Mouse (Mus musculus): ENCODE data around the gene Lrrc19. TPM values are rescaled to one million over a fixed set of nuclear protein-coding genes. Genes with fewer than 3 reads are reported as not detected.

Lrrc19 gene
- total and polyA plus RNA-seq, 2 experiments from 2014 or later = 0.19 TPM; not detected in 1

DNA sequence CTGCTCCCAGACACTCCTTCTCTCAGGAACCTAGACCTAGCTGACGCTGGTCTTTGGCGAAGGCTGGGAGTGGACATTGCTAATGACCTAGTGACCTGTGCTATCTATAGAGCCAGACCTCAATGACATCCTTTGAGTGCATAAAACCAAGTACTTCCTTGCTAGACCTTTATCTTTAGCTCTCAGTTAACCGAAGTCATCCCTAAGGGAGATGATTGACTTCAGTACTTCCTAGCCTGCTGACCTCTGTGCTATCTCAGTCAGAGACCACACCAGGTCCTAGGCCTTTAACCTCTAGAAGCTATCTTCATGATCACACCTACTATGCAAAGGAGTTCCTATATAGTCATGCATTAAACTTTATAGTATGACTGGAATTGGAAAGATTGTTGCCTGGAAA is 39.6 kb downstream of the Lrrc19 start:
- 91% methylated on average over 3 of the region's 3 CpGs for WGBS
- TF ChIP-seq CTCF (IDR thresholded peaks at IDR 0.05; ENCODE audit: low read depth) = no peak

DNA sequence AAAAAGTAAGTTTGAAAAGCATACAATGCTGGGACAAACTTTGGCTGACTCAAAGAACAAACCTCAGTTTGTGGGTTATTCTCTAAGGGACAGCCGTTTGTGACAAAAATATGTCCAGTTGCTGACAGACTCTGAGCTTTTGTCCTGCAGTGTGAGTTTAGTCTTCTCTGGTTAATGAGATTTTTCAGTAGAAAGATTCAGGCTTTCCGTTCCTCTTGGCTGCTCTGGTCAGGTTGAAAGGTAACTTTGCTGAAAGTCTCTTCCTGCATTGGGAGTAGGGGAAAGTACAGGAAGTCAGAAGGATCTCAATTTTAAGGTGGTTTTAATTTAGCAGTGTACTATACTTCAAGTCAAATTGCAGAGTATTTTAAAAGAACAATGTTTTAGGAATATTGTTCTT is 44.4 kb downstream of the Lrrc19 start:
- no peak overlapping the region for H3K27ac ChIP-seq (ENCODE audit: low read depth, low read length)
- peaks cover 8% of the 10 kb centered on the region for H3K4me1 ChIP-seq (ENCODE audit: insufficient read depth)
- ATAC-seq (no peak), DNase-seq (no peak)
- TF ChIP-seq CTCF (IDR thresholded peaks at IDR 0.05; ENCODE audit: low read depth) = no peak
- no peak overlapping the region for H3K4me3 ChIP-seq (ENCODE audit: low read depth, low read length)
- no peaks in the 10 kb centered on the region for H3K36me3 ChIP-seq (ENCODE audit: insufficient read depth)
- H3K9ac ChIP-seq = no peak overlapping the region
- no peaks in the 10 kb centered on the region for H3K27me3 ChIP-seq (ENCODE audit: insufficient read depth, low read length)
- no peak overlapping the region for H3K4me2 ChIP-seq (ENCODE audit: low read depth)
- 89% methylated on average over 2 of the region's 2 CpGs for WGBS
- H3K9me3 ChIP-seq (ENCODE audit: low read length) = no peaks in the 10 kb centered on the region

More for the DNA sequence above, 39.6 kb downstream of the Lrrc19 start:
- no peaks in the 10 kb centered on the region for H3K9me3 ChIP-seq (ENCODE audit: low read length)
- no peak overlapping the region for H3K27ac ChIP-seq (ENCODE audit: low read depth, low read length)
- no peaks in the 10 kb centered on the region for H3K27me3 ChIP-seq (ENCODE audit: insufficient read depth, low read length)
- DNase-seq = no peak
- H3K4me3 ChIP-seq (ENCODE audit: low read depth, low read length) = no peak overlapping the region
- no peaks in the 10 kb centered on the region for H3K36me3 ChIP-seq (ENCODE audit: insufficient read depth)
- no peak overlapping the region for H3K4me2 ChIP-seq (ENCODE audit: low read depth)
- no peak overlapping the region for H3K9ac ChIP-seq
- no peak for ATAC-seq
- H3K4me1 ChIP-seq (ENCODE audit: insufficient read depth) = no peaks in the 10 kb centered on the region

DNA sequence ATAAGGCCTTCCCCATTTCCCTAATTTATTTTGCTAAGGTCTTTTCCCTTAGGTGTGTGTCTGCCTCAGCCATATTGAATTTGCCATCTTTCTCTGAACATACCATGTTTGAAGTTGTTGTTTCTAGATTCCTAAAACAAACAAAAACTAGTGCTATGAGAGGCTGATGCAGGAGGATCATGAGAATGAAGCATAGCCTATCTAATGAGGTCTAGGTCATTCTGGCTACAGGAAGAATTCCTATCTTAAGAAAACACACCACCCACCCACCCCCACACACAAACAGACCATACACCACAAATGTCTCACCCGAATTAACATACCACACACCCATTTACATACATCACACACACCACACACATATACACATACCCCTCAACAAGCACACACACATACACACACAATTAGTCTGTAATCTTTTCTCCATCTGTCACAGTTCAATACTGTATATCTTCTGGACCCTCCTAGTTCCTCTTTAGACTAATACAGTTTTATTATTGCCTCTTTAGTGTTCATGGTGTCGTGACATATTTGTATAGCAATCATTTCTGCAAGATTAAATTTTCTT is 45.4 kb downstream of the Lrrc19 start:
- H3K9me3 ChIP-seq (ENCODE audit: low read length) = no peaks in the 10 kb centered on the region
- DNase-seq = no peak
- WGBS = 89% methylated on average over 2 of the region's 2 CpGs
- H3K27me3 ChIP-seq (ENCODE audit: insufficient read depth, low read length) = no peaks in the 10 kb centered on the region
- no peak overlapping the region for H3K27ac ChIP-seq (ENCODE audit: low read depth, low read length)
- H3K4me2 ChIP-seq (ENCODE audit: low read depth) = no peak overlapping the region
- no peak overlapping the region for H3K9ac ChIP-seq
- TF ChIP-seq CTCF (IDR thresholded peaks at IDR 0.05; ENCODE audit: low read depth) = no peak
- H3K4me1 ChIP-seq (ENCODE audit: insufficient read depth) = peaks cover 8% of the 10 kb centered on the region
- ATAC-seq = no peak
- no peak overlapping the region for H3K4me3 ChIP-seq (ENCODE audit: low read depth, low read length)
- no peaks in the 10 kb centered on the region for H3K36me3 ChIP-seq (ENCODE audit: insufficient read depth)

DNA sequence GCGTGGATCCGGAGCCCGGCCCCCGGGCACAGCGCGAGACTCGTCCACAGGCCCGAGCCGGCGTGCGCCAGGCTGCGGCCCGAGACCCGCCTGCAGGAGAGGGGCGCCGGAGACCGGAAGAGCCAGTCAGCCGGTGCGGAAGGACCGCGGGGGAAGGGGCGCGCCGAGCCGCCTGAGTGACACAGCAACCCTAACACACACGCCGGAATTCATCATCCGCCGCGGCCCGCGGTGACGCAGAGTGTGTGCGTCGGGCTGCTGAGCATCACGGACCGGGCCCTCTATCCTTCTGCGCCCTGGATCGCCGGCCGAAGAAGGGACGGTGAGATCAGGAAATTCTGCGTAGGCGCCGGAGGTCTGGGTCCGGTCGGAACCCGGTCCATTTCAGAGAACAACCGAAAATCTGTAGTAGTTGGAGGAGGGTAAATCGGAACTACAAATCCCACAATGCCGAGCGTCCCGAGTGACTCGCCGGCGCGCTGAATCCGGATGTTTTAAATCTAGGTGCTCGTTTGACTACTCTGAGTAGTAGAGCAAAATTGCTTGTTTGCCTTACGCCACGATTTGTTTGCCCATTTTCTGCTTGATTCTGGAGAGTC is 46.8 kb downstream of the Lrrc19 start, which contains the start of gene Plaa:
Gene Plaa (minus strand): TSS at position 214 of the 599 bp plus-strand sequence.
- TF ChIP-seq CTCF (IDR thresholded peaks at IDR 0.05; ENCODE audit: low read depth) = 0 out of 2 replicates have a peak, but pooled peaks have one; percentile 22
- peak; percentile 100 for ATAC-seq
- 2% methylated on average over 61 of the region's 61 CpGs for WGBS

DNA sequence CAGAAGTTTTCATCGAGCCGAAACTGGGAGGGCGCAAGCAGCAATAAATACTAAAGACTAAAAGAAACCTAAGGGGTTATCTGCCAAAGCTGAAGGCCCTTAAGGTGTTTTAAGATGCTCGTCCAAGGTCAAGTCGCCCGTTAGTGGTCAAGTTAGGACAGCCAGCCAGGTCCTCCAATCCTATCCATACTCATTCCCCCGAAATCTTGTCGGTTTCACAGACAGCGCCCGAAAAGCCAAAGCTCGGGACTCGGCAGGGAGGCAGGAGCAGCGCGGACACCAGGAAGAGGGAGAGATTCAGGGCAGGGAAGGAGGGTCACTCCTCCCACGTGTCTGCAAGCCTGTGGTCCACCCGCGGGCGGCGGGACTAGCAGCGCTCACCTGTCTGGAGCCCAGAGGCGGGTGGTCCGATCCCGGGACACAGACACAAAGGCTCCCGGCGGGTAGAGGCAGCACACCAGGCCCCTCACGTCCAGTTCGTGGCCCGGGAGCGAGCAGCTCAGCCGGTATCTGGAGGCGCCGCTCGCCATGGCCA is 47.4 kb downstream of the Lrrc19 start:
- H3K27me3 ChIP-seq (ENCODE audit: insufficient read depth, low read length) = no peaks in the 10 kb centered on the region
- H3K4me3 ChIP-seq (ENCODE audit: low read depth, low read length) = peak overlapping the region; percentile 94
- H3K36me3 ChIP-seq (ENCODE audit: insufficient read depth) = no peaks in the 10 kb centered on the region
- H3K9me3 ChIP-seq (ENCODE audit: low read length) = no peaks in the 10 kb centered on the region
- H3K27ac ChIP-seq (ENCODE audit: low read depth, low read length) = peak overlapping the region; percentile 95
- H3K9ac ChIP-seq = peak overlapping the region; percentile 90
- TF ChIP-seq CTCF (IDR thresholded peaks at IDR 0.05; ENCODE audit: low read depth) = no peak
- peaks cover 8% of the 10 kb centered on the region for H3K4me1 ChIP-seq (ENCODE audit: insufficient read depth)
- DNase-seq (no peak), ATAC-seq (no peak)
- peak overlapping the region; percentile 81 for H3K4me2 ChIP-seq (ENCODE audit: low read depth)
- WGBS = under 1% methylated on average over 32 of the region's 33 CpGs

More for the DNA sequence above, 46.8 kb downstream of the Lrrc19 start, which contains the start of gene Plaa:
- Histone ChIP-seq H3K9ac (peak within 1 kb of the TSS; percentile 90), H3K27ac (ENCODE audit: low read depth, low read length) (peak within 1 kb of the TSS; percentile 95), H3K4me1 (ENCODE audit: insufficient read depth) (peaks cover 8% of the 10 kb centered on the region), H3K4me2 (ENCODE audit: low read depth) (peak within 1 kb of the TSS; percentile 81), H3K4me3 (ENCODE audit: low read depth, low read length) (peak within 1 kb of the TSS; percentile 94), H3K27me3 (ENCODE audit: insufficient read depth, low read length) (no peaks in the 10 kb centered on the region), H3K36me3 (ENCODE audit: insufficient read depth) (no peaks in the 10 kb centered on the region), H3K9me3 (ENCODE audit: low read length) (no peaks in the 10 kb centered on the region)
- DNase-seq = peak; percentile 96

DNA sequence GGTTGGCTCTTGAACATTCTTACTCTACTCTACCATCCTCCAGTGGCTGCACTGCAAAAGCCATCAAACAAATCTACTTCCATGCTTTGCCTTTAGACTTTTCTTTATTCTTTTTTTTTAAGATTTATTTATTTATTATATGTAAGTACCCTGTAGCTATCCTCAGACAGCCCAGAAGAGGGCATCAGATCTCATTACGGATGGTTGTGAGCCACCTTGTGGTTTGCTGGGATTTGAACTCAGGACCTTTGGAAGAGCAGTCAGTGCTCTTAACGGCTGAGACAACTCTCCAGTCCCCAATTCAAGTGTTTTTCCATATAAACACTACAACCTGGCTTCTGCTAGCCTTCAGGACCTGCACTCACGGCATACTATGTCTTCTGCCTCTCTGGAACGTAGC is 48.5 kb downstream of the Lrrc19 start:
- TF ChIP-seq CTCF (IDR thresholded peaks at IDR 0.05; ENCODE audit: low read depth) = peak; percentile 36
- no peaks in the 10 kb centered on the region for H3K9me3 ChIP-seq (ENCODE audit: low read length)
- no peak overlapping the region for H3K4me3 ChIP-seq (ENCODE audit: low read depth, low read length)
- ATAC-seq (no peak), DNase-seq (no peak)
- no peaks in the 10 kb centered on the region for H3K27me3 ChIP-seq (ENCODE audit: insufficient read depth, low read length)
- no peaks in the 10 kb centered on the region for H3K36me3 ChIP-seq (ENCODE audit: insufficient read depth)
- H3K9ac ChIP-seq = no peak overlapping the region
- no peak overlapping the region for H3K27ac ChIP-seq (ENCODE audit: low read depth, low read length)
- peak overlapping the region; percentile 81; the same call in 1 of the 2 replicates for H3K4me2 ChIP-seq (ENCODE audit: low read depth)
- WGBS = 87% methylated on average over 4 of the region's 4 CpGs
- H3K4me1 ChIP-seq (ENCODE audit: insufficient read depth) = peaks cover 8% of the 10 kb centered on the region

DNA sequence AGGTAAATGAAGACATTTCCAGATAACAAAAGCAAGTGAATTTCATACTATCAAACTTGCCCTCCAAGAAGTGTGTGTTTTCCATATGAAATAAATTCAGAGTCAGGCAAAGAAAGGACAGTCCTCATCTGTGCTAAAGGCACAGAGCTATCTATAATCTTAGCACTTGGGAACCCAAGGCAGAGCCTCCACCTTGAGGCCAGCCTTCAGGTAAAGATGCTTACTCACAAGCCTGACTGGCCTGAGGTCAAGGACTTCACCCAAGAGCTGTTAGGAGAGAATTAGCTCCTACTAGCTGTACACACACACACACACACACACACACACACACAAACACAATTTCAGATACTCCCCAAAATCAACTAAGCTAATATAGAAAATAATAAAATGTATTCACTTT is 57.2 kb downstream of the Lrrc19 start:
- no peak for ATAC-seq
- Histone ChIP-seq H3K9ac (no peak overlapping the region), H3K9me3 (ENCODE audit: low read length) (no peaks in the 10 kb centered on the region)

More for the DNA sequence above, 57.2 kb downstream of the Lrrc19 start:
- TF ChIP-seq CTCF (IDR thresholded peaks at IDR 0.05; ENCODE audit: low read depth) = no peak
- H3K4me2 ChIP-seq (ENCODE audit: low read depth) = no peak overlapping the region
- DNase-seq = no peak
- no peaks in the 10 kb centered on the region for H3K36me3 ChIP-seq (ENCODE audit: insufficient read depth)
- no peaks in the 10 kb centered on the region for H3K4me1 ChIP-seq (ENCODE audit: insufficient read depth)
- H3K27ac ChIP-seq (ENCODE audit: low read depth, low read length) = no peak overlapping the region
- H3K4me3 ChIP-seq (ENCODE audit: low read depth, low read length) = no peak overlapping the region
- no peaks in the 10 kb centered on the region for H3K27me3 ChIP-seq (ENCODE audit: insufficient read depth, low read length)
